Mouse (Mus musculus) naive thymus-derived CD4-positive, alpha-beta T cell, adult 2 months (primary cell): Measurements from ENCODE around the gene Trnau1ap.

Experiments
- DNase-seq: peaks from one replicate; pipeline ENCODE4 v3.0.0-alpha.2; 2011; ENCODE audit warnings: low read depth

Gene Trnau1ap

GRCm38 (mm10) chr4:132329115-132329834 lies at the start of gene Trnau1ap:
TSS of gene Trnau1ap (minus strand) at chr4:132329538.
- peak; percentile 91 for DNase-seq

DNA sequence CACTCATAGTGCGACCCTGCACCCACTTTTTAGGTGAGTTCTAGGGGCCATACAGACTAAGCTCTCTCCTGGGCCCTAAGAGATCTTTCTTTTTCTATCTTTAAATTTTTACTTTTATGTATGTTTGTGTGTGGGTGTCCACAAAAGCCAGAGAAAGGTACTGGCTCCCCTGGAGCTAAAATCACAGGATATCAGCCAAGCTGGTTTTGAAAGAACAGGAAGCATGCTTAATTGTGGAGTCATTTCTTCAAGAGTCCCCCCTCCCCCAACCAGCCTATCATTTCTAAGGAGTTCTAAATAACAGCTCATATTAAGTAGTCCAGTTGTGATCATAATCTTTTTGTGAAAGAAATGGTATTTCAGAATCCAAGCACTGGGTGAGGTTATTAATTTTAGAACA lies 44.5 kb upstream of the Trnau1ap start:
- no peak for DNase-seq

DNA sequence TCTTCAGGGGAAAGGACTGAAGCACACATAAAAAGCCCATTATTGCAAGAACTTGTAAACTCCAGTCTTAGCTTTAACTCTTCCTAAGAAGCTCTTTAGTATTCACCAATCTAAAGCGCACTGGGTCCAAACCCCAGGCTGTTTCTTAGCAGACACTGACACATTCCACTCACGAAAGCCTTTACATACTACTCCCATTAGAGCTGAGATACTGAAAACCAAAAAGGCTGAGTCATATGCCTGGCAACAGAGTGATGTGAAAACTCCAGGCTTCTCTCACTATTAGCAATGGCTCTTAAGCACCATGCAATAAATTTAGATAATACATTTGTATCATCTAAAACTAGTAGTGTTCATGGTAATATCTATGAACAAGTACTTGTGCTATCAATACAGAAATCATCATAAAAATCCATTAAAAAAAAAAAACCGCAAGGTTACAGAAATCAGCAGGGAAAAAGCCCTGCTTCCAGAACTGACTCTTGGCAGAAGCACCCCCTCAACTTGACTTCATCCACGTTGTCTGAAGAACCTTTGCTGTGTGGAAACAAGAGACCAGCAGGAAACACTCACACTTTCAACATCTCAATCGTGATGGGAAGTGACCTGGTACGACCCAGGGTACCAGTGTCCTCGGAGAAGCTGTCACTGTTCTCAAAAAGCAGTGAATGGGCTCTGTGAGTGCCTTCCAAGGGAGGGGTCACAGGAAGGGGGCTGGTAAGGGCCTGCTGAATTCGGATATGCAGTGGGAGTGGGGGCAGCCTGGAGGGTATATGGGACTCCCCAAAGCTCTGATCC lies 40.8 kb upstream of the Trnau1ap start:
- no peak for DNase-seq

DNA sequence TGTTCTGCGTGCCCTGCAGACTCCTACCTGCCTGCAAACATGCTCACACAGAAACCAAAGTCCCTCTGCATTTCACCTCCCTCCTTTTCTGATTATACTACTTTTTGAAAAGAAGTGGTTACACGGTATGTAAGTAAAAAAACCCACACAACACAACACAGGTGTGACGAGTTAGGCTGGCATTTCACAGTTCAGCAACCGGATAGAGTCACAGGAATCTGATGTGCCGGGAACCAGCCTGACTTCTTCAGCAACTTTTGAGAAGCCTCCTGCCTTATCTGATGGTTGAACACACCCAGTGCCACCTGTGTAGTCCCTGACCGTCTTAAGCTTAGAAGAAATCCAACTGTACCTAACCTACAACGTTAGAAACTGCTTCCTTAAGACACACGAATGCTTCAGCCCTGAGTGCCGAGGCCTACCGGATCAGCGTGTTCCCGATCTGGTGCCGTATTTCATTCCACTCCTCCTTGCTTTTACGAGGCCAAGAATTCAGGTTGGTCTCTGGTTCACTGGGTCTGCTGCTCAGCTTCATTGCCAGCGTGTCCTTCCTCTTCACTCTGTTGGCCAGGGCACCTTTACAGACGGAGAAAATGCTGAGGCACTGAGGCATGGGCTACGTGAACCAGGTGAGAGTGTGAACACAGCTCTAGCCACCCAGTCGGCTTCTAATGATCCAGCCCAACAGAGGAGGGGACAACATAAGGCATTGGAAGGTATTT lies 38.3 kb upstream of the Trnau1ap start:
- no peak for DNase-seq

- DNase-seq: no peak
Observed at GRCm38 (mm10) chr4:132365450-132366060, 36.2 kb upstream of the Trnau1ap start.

- DNase-seq: no peak
Observed at GRCm38 (mm10) chr4:132363487-132363886, 34.1 kb upstream of the Trnau1ap start.

GRCm38 (mm10) chr4:132359510-132359909 lies 30.2 kb upstream of the Trnau1ap start:
- DNase-seq: no peak

DNA sequence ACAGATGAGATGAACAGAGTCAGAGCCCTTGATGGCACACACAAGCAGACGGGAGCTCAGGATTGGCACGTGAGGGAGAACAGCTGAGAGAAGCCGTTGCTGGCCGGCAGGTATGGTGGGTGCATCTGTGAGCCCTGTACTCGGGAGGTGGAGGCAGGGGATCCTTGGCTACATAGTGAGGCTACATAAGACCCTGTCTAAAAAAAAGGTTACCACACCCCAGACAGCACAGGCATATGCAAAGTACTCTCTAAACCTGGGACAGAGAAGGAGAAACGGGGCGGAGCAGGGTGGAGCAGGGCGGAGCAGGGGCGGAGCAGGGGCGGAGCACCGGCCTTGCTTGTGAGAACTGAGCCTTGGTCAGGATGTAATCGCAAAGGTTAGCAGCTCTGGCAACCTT lies 26.8 kb upstream of the Trnau1ap start:
- no peak for DNase-seq

GRCm38 (mm10) chr4:132355403-132355802 lies 26.1 kb upstream of the Trnau1ap start:
- DNase-seq: no peak

DNA sequence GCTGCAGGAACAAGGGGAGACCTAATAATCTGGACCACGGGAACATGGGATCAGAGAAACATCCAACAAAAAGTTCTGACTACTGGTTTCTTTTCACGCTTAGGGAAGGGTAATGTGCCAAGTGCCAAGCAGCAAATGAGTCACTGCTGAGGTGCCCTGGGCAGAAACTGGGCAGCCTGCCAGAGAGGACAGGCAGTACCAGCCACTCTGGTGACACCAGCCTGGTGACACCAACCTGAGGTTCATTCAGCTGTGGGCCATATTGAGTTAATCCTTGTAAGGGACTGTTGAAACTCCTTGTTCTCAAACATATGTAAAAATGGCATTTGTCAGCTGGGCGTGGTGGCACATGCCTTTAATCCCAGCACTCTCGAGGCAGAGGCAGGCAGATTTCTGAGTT lies 25.2 kb upstream of the Trnau1ap start:
- no peak for DNase-seq

- peak; percentile 97 for DNase-seq
Observed at GRCm38 (mm10) chr4:132353481-132353885, 24.1 kb upstream of the Trnau1ap start, which contains the start of gene Rcc1. TSS of gene Rcc1 (minus strand) at chr4:132353605.

DNA sequence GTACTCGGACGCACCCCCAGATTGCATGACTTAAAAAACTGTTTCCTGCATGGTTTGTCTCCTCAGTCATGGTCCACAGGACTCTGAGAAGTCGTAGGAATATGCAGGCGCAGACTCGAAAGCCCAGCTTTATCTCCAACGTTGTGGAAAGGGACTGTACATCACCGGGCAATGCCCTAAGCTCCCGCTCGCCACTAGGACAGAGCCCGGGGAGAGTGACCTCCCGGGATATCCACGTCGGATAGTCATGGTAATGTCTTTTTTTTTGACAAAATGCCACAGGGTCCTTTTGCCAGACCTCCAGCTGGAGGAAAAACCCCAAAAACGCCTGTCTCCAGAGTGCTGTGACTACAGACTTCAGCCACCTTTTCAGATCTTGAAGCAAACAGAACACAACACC lies 23.4 kb upstream of the Trnau1ap start:
- no peak for DNase-seq

GRCm38 (mm10) chr4:132351401-132351800 lies 22.1 kb upstream of the Trnau1ap start:
- DNase-seq: no peak

DNA sequence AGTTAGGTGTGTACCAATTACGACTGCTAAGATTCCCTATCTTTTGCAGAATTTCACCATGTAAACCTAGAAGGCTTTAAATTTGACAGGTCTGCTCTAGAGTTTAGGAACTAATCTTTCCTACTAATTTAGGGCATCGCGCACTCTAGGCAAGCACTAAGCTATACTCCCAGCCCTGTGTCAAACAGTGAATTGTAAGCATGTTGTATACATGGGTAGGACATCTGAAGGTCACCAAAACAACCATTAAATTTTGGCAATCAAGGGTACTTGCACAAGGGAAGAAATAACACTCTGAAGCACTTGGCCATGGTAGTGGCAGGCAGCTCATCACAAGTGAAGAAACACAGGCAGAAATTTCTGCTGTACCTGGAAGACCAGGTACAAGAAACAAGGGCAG lies 21.5 kb upstream of the Trnau1ap start:
- DNase-seq: no peak

GRCm38 (mm10) chr4:132350123-132350740 lies 20.9 kb upstream of the Trnau1ap start:
- DNase-seq: no peak

DNA sequence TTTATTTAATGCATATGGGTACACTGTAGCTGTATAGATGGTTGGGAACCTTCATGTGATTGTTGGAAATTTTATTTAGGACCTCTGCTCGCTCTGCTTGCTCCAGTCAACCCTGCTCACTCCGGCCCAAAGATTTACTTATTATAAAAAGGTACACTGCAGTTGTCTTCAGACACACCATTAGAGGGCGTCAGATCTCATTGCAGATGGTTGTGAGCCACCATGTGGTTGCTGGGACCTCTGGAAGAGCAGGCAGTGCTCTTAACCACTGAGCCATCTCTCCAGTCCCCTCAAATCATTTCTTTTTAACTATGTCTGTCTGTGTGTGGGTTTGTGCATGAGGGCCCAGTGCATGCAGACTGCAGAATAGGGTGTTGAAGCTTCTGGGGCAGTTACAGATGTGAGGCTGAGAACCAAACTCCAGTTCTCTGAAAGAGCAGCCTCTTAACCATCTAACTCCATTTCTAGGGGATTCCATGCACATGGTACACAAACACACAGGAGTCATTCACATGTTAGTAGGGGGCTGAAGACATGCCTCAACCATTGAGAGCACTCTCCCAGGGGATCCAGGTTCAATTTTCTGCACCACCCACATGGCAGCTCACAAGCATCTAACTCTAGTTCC lies 20.3 kb upstream of the Trnau1ap start:
- DNase-seq: no peak

DNA sequence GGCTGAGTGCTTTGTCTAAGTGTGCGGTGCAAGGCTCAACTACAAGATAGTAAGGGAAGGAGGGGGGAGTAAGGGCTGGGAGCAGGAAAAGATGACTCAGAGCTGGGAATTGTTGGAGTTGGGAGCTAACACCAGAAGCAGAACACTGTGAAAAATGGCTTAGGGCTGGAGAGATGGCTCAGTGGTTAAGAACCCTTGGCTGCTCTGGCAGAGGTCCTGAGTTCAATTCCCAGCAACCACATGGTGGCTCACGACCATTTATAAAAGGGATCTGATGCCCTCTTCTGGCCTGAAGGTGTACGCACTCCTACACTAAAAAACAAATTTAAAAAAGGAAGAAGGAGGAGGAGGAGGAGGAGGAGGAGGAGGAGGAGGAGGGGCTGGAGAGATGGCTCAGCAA lies 17.3 kb upstream of the Trnau1ap start:
- DNase-seq: no peak

- no peak for DNase-seq
Observed at GRCm38 (mm10) chr4:132346261-132346660, 16.9 kb upstream of the Trnau1ap start.

DNA sequence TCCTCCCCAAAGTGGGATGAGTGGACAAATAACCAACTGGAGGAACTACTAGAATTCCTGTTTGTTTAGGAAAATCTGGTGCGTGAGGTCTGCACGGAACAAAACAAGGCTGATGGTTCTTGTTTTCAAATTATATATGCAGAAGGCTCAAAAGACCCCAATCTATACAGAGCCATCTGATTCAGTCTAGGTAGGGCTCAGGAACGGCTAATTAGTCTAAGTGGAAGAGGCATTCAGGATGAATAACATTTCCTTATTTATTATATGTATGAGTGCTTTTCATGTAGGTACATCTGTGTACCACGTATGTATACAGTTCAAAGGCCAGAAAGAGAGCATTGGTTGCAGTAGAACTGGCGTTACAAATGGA lies 16.5 kb upstream of the Trnau1ap start:
- no peak for DNase-seq

DNA sequence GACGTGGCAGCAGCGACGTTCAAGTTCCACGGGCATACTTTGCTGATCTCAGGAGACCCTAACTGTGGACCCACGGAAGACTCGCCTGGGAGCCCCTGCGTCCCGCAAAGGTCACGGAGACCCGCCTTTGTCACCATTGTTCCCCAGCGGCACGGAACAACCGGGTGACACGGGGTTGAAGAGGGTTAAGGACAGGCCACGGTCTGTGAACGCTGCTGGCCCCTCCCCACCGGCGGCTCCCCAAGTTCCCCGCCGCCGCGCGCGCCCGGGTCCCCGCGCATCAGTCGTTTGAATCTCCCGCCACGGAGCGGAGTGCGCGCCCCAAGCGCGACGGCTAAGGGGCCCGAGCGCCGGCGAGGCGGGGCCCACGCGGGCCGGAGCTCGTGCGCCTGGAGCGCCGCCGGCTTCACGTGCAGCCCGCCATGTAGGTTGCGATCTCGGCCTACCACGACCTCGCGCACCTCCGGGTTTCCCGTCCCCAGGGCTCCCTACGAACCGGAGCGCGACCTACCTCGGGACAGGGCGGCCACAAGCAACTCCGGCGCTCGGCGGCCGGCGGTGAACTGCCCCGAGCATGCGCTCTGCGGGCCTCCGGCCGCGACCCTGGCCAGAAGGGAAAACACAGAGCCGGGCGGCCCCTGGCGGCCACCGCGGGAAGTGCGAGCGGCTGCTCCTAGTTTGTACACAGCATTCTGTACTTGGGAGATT lies 16.0 kb upstream of the Trnau1ap start:
- DNase-seq: peak; percentile 89
